Mouse (Mus musculus) thymus, postnatal 10 days (tissue): Measurements from ENCODE around the gene Fbf1.

ENCODE experiments used
- DNase-seq, 2 experiments: peaks; one replicate each; pipeline ENCODE4 v3.0.0; 2021; ENCODE audit warnings: low spot score in 2 of 2

Fbf1 gene

GRCm38 (mm10) chr11:116167884-116168439 lies at the start of gene Fbf1:
Gene Fbf1 (minus strand): TSS chr11:116168166.
- DNase-seq: peak; percentile 84 to 86

DNA sequence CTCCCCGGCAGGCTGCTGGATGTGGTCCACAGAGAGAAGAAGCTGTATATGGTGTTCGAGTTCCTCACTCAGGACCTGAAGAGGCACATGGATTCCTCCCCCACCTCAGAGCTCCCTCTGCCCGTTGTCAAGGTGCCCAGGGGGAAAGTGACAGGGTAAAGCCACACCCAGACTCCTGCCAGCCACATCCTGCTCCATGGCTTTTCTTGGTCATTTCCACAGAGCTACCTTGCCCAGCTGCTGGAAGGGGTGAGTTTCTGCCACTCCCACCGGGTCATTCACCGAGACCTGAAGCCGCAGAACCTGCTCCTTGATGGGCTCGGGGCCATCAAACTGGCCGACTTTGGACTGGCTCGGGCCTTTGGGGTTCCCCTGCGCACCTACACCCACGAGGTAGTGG lies 48.6 kb upstream of the Fbf1 start:
- no peak for DNase-seq

- no peak for DNase-seq
These were observed 48.0 kb upstream of the Fbf1 start for GRCm38 (mm10) chr11:116215991-116216390.

GRCm38 (mm10) chr11:116215181-116215580 lies 47.2 kb upstream of the Fbf1 start:
- peak in 1 of 2 experiments; percentile 44 for DNase-seq

DNA sequence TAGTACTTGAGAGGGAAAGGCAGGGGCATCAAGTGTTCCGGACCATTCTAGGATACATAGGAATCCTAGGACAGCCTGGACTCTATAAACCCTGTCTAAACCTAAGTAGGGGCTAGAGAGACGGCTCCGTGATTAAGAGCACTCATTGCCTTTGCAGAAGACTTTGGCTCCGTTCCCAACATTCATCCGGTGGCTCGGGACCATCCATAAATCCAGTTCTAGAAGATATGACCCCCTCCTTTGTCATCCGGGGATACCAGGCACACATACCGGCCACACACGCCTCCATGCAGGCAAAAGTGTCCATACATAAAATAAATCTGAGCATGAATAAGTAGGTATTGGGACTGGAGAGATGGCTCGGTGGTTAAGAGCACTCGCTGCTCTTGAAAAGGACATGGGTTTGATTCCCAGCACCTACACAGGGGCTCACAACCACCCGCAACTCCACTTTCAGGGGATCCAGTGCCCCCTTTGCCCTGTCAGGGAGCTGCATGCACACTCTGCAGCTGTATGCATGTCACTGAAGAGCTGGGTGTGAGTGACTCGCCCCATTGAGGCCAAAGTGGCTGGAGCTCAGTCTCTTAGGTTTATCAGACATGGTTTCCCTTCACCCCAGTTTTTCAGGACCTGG lies 46.0 kb upstream of the Fbf1 start:
- no peak for DNase-seq

DNA sequence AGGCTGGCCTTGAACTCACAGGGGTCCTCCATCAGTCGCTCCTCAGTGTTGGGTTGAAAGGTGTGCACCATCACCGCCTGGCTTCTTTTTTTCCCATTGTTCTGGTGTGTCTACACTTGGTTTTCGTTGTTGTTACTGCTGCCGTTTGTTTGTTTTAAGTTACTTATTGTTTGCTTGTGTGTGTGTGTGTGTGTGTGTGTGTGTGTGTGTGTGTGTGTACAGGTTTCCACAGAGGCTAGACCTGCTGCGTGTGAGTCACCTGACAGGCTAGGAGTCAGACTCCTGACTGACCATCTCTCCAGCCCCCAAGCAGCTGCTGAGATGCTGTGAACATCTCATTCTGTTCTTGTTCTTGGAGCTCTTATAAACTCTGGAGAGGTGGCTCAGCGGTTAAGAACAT lies 44.9 kb upstream of the Fbf1 start:
- no peak for DNase-seq

DNA sequence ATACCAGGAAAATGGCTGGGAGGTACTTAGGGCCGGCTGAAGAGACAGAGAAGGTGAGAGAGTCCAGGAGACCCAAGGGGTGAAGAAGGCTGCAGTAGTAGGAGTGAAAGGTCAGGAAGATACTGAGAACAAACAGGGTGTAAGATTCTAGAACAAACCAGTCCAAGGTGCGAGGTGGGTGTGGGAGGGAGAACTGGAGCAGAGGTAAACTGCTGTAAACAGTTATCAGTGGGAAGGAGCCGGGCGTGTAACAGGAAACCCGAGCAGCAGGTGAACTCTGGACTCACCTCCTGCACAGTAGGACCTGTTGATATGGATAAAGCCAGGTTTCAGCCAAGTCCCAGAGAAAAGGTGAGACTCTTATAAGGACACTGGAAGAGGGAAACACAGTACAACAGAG lies 42.7 kb upstream of the Fbf1 start:
- no peak for DNase-seq

GRCm38 (mm10) chr11:116209257-116209656 lies 41.3 kb upstream of the Fbf1 start:
- DNase-seq: no peak

DNA sequence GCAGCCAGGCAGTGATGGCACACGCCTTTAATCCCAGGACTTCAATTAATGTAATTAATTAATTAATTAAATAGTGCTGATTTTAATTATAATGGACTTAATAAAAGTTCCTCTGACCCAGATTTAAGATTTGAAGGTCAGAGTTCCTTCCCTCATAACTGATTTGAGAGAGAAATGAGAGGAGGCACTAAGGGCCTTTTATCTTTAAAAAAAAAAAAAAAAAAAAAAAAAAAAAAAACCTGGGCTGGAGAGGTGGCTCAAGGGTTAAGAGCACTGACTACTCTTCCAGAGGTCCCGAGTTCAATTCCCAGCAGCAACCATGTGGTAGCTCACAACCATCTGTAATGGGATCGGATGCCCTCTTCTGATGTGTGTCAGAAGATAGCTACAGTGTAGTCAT lies 40.7 kb upstream of the Fbf1 start:
- DNase-seq: no peak

GRCm38 (mm10) chr11:116206678-116207077 lies 38.7 kb upstream of the Fbf1 start:
- DNase-seq: no peak

- DNase-seq: no peak
These were observed 35.2 kb upstream of the Fbf1 start for GRCm38 (mm10) chr11:116203150-116203549.

GRCm38 (mm10) chr11:116201151-116201550 lies 33.2 kb upstream of the Fbf1 start:
- DNase-seq: no peak

DNA sequence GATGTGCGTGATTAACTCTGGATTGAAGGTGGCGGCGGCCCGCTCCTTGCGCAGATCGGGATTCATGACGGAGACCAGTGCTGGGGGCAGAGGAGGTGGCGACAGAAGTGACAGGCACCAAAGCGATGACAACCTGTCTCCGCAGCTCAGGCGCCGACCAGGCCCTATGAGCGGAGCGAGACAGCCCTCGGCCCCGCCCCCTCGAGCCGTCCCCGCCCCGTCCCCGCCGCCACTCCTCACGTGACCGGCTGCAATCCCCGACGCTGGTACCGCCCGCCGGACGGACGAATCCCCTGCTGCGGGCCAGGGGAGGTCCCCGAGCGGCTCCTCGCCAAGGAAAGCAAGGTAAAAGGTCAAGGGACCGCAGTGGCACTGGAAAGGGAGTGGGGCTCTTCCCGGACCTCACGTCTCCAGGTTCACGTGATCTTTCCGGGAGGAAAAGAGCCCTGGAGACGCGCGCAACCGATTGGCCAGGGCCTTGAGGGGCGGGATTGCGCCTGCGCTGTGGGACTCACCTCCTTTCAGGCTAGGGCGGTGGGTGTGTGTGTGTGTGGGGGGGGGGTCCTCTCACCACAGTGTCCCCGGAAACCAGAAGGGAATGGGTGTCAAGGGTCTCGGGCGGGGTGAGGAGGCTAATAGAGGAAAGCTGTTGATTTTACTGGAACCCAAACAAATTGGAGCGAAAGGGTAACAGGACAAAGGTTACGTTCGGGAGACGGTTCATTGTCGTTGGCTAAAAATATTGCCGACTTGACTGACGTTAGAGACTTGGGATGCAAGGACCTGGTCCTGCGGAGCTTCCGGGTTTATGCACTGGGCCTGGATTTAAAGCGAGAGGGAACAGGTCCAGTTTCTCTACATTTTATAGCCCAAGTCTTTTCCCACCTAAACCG lies 30.9 kb upstream of the Fbf1 start, which contains the start of the genes Ten1 and Acox1:
TSS of gene Ten1 (plus strand) at position 217 of the 893 bp plus-strand sequence.
TSS of gene Acox1 (minus strand) at position 407 of the 893 bp plus-strand sequence.
- DNase-seq: peak; percentile 92 to 94

DNA sequence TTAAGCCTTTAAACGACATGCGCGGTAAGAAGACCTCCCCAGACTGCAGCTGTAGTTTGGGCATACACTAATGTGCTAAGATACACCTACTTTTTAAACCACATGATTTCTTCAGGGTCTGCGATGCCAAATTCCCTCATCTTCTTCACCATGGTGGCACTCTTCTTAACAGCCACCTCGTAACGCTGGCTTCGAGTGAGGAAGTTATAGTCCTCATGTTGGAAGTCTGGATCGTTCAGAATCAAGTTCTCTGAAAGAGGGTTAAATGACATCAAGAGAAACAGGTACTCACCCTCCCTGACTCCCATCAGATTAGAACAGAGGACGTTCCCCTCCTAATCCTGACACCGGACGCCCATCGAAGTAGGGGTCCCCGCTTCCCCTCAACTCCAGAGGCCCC lies 30.2 kb upstream of the Fbf1 start:
- no peak for DNase-seq

DNA sequence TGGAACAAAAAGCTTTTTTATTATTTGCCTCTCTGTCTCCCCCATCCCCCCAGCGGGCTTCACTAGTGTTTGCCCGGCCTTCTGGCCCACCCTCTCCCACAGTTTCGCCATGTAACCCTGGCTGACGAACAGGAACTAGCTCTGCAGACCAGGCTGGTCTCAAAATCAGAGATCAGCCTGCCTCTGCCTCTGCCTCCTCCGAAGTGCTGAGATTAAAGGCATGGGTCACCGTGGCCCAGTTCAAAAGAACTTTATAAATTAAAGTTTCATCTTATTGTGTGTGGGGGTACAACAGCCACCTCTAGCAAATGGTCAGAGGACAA lies 29.6 kb upstream of the Fbf1 start:
- DNase-seq: no peak

DNA sequence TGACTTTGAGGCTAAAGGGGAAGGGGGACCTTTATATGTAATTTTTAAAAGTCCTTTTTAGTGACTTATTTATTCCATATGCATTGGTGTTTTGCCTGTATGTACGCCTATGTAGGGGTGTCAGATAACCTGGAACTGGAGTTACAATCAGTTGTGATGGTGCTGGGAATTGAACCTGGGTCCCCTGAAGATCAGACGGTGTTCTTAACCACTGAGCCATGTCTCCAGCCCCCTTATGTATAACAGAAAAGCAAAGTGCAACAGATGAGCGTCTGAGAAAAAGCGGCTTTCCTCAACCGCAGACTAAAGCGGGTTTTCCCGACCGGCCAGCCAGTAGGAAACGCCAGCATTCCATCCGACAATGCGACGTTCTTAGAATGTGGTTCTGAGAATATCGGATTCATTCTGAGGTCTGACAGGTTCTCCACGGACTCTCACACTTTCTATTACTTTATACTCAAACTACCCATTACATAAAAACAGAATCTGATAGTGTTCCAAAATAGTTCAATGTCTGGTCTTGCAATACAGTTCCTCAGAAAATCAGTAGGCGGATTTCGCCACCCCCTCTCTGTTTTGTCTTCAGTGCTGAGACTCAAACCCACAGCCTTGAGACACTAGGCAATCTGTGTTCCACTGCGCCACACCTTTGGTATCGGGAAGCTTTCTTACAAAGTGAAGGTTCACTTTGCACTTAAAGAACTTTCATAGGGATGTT lies 29.1 kb upstream of the Fbf1 start:
- DNase-seq: no peak

- no peak for DNase-seq
These were observed 28.4 kb upstream of the Fbf1 start for GRCm38 (mm10) chr11:116196336-116196735.

- no peak for DNase-seq
These were observed 27.3 kb upstream of the Fbf1 start for GRCm38 (mm10) chr11:116195252-116195651.

DNA sequence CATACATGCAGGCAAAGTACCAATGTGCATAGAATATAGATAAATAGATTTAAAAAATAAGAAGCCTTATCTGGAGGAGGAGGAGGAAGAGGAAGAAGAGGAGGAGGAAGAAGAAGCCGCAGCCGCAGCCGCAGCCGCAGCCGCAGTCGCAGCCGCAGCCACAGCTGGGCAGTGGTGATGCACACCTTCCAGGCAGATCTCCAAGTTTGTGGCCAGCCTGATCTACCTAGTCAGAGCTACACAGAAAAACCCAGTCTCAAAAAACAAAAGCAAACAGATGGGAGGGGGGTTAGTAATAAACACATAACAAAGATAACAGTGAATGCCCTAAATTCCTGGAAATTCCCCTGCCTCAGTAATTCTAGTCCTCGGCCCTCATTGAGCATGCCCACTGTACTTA lies 26.7 kb upstream of the Fbf1 start:
- no peak for DNase-seq

DNA sequence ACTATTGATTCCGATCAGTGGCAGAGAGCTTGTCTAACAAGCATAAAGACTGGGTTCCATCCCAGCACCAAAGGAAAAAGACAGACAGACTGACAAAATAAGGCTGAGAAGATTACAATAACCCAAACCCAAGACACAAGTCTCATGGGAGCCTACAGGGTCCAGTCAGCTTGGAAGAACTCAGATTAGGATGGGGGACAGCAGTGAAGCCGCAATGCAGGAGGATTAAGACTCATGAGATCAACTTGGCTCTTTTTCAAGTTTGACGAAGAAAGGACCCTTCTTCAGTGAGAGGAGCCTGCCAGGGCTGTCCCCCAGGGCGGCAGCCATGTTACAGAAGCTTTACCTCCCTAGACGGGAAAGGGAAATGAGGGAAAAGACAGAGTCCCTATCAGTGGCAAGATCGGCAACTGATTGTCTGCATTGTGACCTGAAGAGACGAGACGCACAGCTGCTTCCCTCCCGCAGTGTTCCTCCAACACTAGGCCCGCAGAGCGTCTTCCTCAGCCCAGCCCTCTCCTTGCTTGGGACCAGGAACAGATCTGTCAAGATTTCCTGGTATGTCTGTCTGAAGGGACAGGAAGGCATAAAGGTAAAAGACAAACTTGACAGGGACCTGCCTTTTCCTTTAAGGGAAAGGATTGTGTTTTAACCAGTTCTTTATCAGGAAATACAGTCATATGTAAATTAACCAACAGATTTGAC lies 19.4 kb upstream of the Fbf1 start:
- DNase-seq: no peak

DNA sequence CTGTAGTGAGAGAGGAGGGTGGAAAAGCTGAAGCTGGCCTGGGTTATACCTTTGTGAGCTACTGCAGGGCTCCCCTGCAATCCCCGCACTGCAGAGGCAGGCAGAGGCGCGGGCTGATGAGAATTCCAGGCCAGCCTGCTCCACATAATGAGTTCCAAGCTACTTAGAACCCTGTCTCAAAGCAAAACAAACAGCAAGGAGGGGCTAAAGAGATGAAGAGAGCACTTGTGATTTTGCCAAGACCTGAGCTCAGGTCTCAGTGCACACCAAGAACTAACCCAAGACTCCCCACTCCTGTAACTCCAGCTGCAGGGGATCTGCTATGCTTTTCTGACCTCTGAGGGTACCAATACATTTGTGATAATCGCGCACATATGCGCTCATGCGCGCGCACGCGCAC lies 18.4 kb upstream of the Fbf1 start:
- no peak for DNase-seq

GRCm38 (mm10) chr11:116185836-116186235 lies 17.9 kb upstream of the Fbf1 start:
- DNase-seq: no peak
